Mouse (Mus musculus) cortical plate, adult 2 months (tissue): ENCODE measurements around the gene Atoh8.

ENCODE experiments used
- CTCF ChIP-seq: fragments of 200-500 bp; IDR thresholded peaks from 2 replicates; pipeline ENCODE4 v1.5.1; 2011; ENCODE audit warnings: mild to moderate bottlenecking, control low read depth, low read length; ENCODE audit not compliant: insufficient read depth; ENCODE audit errors: extremely low read depth
- POLR2A ChIP-seq: fragments of 200-500 bp; IDR thresholded peaks from 2 replicates; pipeline ENCODE4 v1.6.1; 2011; ENCODE audit warnings: mild to moderate bottlenecking, low read length, control low read depth; ENCODE audit not compliant: insufficient read depth; ENCODE audit errors: extremely low read depth

- no peak for TF ChIP-seq CTCF
- TF ChIP-seq POLR2A, result no peak
These were observed 7.6 kb downstream of the Atoh8 start for GRCm38 (mm10) chr6:72227665-72228265.
